Mouse (Mus musculus) forebrain, embryonic 14.5 days (tissue): ENCODE measurements around the gene Lemd2. TPM values are rescaled to one million over a fixed set of nuclear protein-coding genes. Genes with fewer than 3 reads are reported as not detected.
A peak's percentile ranks its signal among the peaks of the same experiment; 100 is the strongest.

Experiments used
- ATAC-seq: fragments of 200-750 bp; cut with Nextera tagmentation; 2 replicates; pipeline ENCODE4 v1.8.0; 2017; ENCODE audit warnings: mild to moderate bottlenecking, moderate library complexity
- DNase-seq: peaks from one replicate; pipeline ENCODE4 v3.0.0-alpha.2; 2015; ENCODE audit warnings: low spot score
- H3K27ac ChIP-seq: fragments of 300-500 bp; sonication (generic); 2 replicates; pipeline ENCODE4 v1.5.1; 2014; ENCODE audit warnings: low read depth, mild to moderate bottlenecking, control low read depth, low read length, moderate library complexity
- H3K27me3 ChIP-seq: fragments of 300-500 bp; sonication (generic); replicated peaks from 2 replicates; pipeline ENCODE4 v1.6.1; 2014; ENCODE audit warnings: low read length, control low read depth, mixed read lengths; ENCODE audit not compliant: control insufficient read depth, insufficient read depth
- H3K36me3 ChIP-seq: fragments of 300-500 bp; sonication (generic); 2 replicates; pipeline ENCODE4 v1.6.1; 2014; ENCODE audit warnings: low read length, control low read depth; ENCODE audit not compliant: control insufficient read depth, insufficient read depth
- H3K4me1 ChIP-seq: fragments of 300-500 bp; sonication (generic); 2 replicates; pipeline ENCODE4 v1.6.1; 2014; ENCODE audit warnings: antibody characterized with exemption, low read length, control low read depth; ENCODE audit not compliant: control insufficient read depth, insufficient read depth
- H3K4me2 ChIP-seq: fragments of 300-500 bp; sonication (generic); 2 replicates; pipeline ENCODE4 v1.6.1; 2014; ENCODE audit warnings: mild to moderate bottlenecking, control low read depth, low read length
- H3K4me3 ChIP-seq: fragments of 300-500 bp; sonication (generic); 2 replicates; pipeline ENCODE4 v1.5.1; 2014; ENCODE audit warnings: low read depth, low read length, control low read depth
- H3K9ac ChIP-seq: fragments of 300-500 bp; sonication (generic); 2 replicates; pipeline ENCODE4 v1.6.1; 2014; ENCODE audit warnings: mild to moderate bottlenecking, low read length, control low read depth, moderate library complexity
- H3K9me3 ChIP-seq: fragments of 300-500 bp; sonication (generic); replicated peaks from 2 replicates; pipeline ENCODE4 v1.6.1; 2016; ENCODE audit warnings: low read length, control low read depth, mixed read lengths; ENCODE audit not compliant: control insufficient read depth
- WGBS: fragments of 180-500 bp; shearing (Covaris S2); extraction: QIAGEN DNeasy Blood & Tissue Kit; methylation state at CpG from one replicate; pipeline ENCODE4 v1.1.7; 2014; 5-methylcytosine and 5-hydroxymethylcytosine counted together
- polyA plus RNA-seq: library from polyadenylated mRNA; unstranded; fragments of >200 nt; fragmentation: Nextera tagmentation; extraction: Ambion mirVana; gene quantifications from 2 replicates; pipeline ENCODE4 v1.2.1, GENCODE M21; 2014

The Lemd2 gene
- polyA plus RNA-seq, 1 experiment from 2014 or later, result 11.3 TPM

- H3K27me3 ChIP-seq, result no peaks in the 10 kb centered on the region
- DNase-seq, result peak; percentile 50
- ATAC-seq, result peak; percentile 68
- H3K4me2 ChIP-seq, result no peak overlapping the region
- H3K4me1 ChIP-seq, result peaks cover 9% of the 10 kb centered on the region; the same call in 1 of the 2 replicates
- H3K27ac ChIP-seq, result no peak overlapping the region
- H3K9ac ChIP-seq, result no peak overlapping the region
- H3K9me3 ChIP-seq, result no peaks in the 10 kb centered on the region
- 20% methylated on average over 14 of the region's 14 CpGs for WGBS
- no peaks in the 10 kb centered on the region for H3K36me3 ChIP-seq
- no peak overlapping the region for H3K4me3 ChIP-seq
Measured at GRCm38 (mm10) chr17:27175196-27175874, 28.9 kb downstream of the Lemd2 start.

GRCm38 (mm10) chr17:27173715-27174114 lies 30.6 kb downstream of the Lemd2 start:
- no peak for ATAC-seq
- WGBS, result 66% methylated on average over 3 of the region's 3 CpGs
- H3K4me1 ChIP-seq, result peaks cover 9% of the 10 kb centered on the region; the same call in 1 of the 2 replicates
- no peak overlapping the region for H3K4me2 ChIP-seq
- no peaks in the 10 kb centered on the region for H3K9me3 ChIP-seq
- DNase-seq, result no peak
- no peaks in the 10 kb centered on the region for H3K27me3 ChIP-seq
- H3K9ac ChIP-seq, result no peak overlapping the region
- no peak overlapping the region for H3K27ac ChIP-seq
- H3K4me3 ChIP-seq, result no peak overlapping the region
- H3K36me3 ChIP-seq, result no peaks in the 10 kb centered on the region

- Histone ChIP-seq H3K4me2 (no peak overlapping the region), H3K9me3 (no peaks in the 10 kb centered on the region), H3K9ac (no peak overlapping the region), H3K27ac (no peak overlapping the region), H3K36me3 (no peaks in the 10 kb centered on the region), H3K27me3 (no peaks in the 10 kb centered on the region), H3K4me1 (peaks cover 9% of the 10 kb centered on the region; the same call in 1 of the 2 replicates), H3K4me3 (no peak overlapping the region)
- DNase-seq (no peak), ATAC-seq (no peak)
- WGBS, result 88% methylated on average over 9 of the region's 9 CpGs
Measured at GRCm38 (mm10) chr17:27172459-27172858, 31.8 kb downstream of the Lemd2 start.

DNA sequence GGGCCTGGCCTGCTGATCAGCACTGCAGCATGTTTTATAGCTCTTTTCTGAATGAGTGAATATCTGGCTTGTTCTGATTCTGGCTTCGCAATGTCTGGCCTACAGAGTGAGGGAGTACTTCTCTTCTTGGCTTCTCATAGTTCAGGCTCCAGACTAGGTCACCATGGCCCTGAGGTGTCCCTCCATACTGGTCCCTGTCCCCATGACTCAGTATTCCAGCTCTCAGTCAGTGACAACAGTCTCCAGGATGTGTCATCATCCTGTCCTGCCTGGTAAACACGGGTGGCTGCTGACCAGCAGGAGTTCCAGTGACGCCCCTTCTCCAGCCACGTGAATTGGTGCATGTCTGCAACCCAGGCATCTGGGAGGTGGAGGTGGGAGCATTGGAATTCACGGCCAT lies 33.1 kb downstream of the Lemd2 start:
- WGBS, result 73% methylated on average over 5 of the region's 5 CpGs
- no peak overlapping the region for H3K4me2 ChIP-seq
- H3K36me3 ChIP-seq, result no peaks in the 10 kb centered on the region
- peaks cover 9% of the 10 kb centered on the region; the same call in 1 of the 2 replicates for H3K4me1 ChIP-seq
- no peaks in the 10 kb centered on the region for H3K9me3 ChIP-seq
- H3K4me3 ChIP-seq, result no peak overlapping the region
- no peak overlapping the region for H3K9ac ChIP-seq
- ATAC-seq (no peak), DNase-seq (no peak)
- H3K27ac ChIP-seq, result no peak overlapping the region
- H3K27me3 ChIP-seq, result no peaks in the 10 kb centered on the region

- ATAC-seq (no peak), DNase-seq (no peak)
- H3K9ac ChIP-seq, result no peak overlapping the region
- H3K27me3 ChIP-seq, result no peaks in the 10 kb centered on the region
- H3K4me3 ChIP-seq, result no peak overlapping the region
- H3K4me2 ChIP-seq, result no peak overlapping the region
- H3K9me3 ChIP-seq, result no peaks in the 10 kb centered on the region
- no peaks in the 10 kb centered on the region for H3K36me3 ChIP-seq
- H3K4me1 ChIP-seq, result peaks cover under 1% of the 10 kb centered on the region; the same call in 1 of the 2 replicates
- 81% methylated on average over 11 of the region's 11 CpGs for WGBS
- no peak overlapping the region for H3K27ac ChIP-seq
Measured at GRCm38 (mm10) chr17:27169952-27170695, 34.1 kb downstream of the Lemd2 start.

GRCm38 (mm10) chr17:27168569-27168968 lies 35.7 kb downstream of the Lemd2 start:
- H3K27ac ChIP-seq, result no peak overlapping the region
- no peaks in the 10 kb centered on the region for H3K36me3 ChIP-seq
- no peak overlapping the region for H3K4me3 ChIP-seq
- DNase-seq (no peak), ATAC-seq (no peak)
- H3K9me3 ChIP-seq, result no peaks in the 10 kb centered on the region
- no peak overlapping the region for H3K9ac ChIP-seq
- WGBS, result 97% methylated on average over 4 of the region's 4 CpGs
- no peaks in the 10 kb centered on the region for H3K4me1 ChIP-seq
- H3K27me3 ChIP-seq, result no peaks in the 10 kb centered on the region
- H3K4me2 ChIP-seq, result no peak overlapping the region

DNA sequence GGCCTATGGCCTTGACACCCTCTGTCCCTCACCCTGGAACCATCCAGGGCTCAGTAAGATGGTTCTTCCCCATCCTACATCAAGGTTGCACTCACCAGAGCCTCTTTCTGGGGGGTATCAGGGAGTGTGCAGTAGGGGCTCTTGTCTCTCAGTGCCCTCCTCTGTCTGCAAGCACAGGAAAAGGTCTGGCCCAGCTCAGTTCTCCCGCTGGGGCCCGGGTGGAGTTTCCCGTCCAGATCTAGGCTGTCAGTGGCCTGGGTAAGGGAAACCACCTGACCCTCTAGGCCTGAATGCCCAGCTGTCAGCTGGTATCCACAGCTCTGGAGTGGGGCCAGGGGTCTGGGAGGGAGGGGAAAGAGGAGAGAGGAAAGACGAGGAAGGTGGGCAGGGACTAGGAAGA lies 36.7 kb downstream of the Lemd2 start, which contains the start of gene Ip6k3:
Gene Ip6k3 (minus strand): TSS at position 251 of the 400 bp plus-strand sequence.
- DNase-seq (no peak), ATAC-seq (no peak)
- 66% methylated on average over 4 of the region's 4 CpGs for WGBS
- H3K27ac ChIP-seq, result no peak within 1 kb of the TSS
- H3K36me3 ChIP-seq, result no peaks in the 10 kb centered on the region
- no peak within 1 kb of the TSS for H3K4me2 ChIP-seq
- no peak within 1 kb of the TSS for H3K9ac ChIP-seq
- no peak within 1 kb of the TSS for H3K4me3 ChIP-seq
- no peaks in the 10 kb centered on the region for H3K9me3 ChIP-seq
- H3K27me3 ChIP-seq, result no peaks in the 10 kb centered on the region
- no peaks in the 10 kb centered on the region for H3K4me1 ChIP-seq

- Histone ChIP-seq H3K4me2 (no peak overlapping the region), H3K36me3 (no peaks in the 10 kb centered on the region), H3K9ac (no peak overlapping the region), H3K4me3 (no peak overlapping the region), H3K9me3 (no peaks in the 10 kb centered on the region), H3K27me3 (no peaks in the 10 kb centered on the region), H3K27ac (no peak overlapping the region), H3K4me1 (no peaks in the 10 kb centered on the region)
- ATAC-seq (no peak), DNase-seq (no peak)
- 62% methylated on average over 6 of the region's 6 CpGs for WGBS
Measured at GRCm38 (mm10) chr17:27166901-27167300, 37.4 kb downstream of the Lemd2 start.
